Mouse (Mus musculus): ENCODE measurements around the gene Gm36864.
"Not testable (repeated sequence)": the region's sequence is repeated elsewhere in the genome, so short reads cannot be mapped to it uniquely, and the experiment has no call there.

The Gm36864 gene

DNA sequence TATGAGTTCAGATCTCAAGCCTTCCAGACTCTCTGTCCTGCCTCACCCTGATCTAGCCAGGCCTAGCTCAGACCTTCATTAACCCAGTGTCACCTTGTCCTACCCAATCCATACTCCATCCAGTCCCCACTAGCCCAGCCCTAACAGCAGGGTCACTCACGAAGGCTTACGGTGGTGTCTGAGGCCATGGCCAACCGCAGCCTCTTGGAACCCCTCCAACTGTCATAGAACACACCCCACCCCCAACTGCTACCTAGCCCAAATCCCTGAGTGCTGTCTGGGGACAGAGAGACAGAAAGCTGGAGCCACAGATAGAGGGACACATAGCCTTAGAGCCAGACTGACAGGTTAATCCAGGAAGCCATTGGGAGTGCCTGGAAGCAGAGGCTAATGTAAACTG is at the start of gene Gm36864:
Gene Gm36864, plus strand, starts transcription at position 269 of the 400 bp plus-strand sequence.
- no peak for DNase-seq (ENCODE audit: low read depth, low spot score)

DNA sequence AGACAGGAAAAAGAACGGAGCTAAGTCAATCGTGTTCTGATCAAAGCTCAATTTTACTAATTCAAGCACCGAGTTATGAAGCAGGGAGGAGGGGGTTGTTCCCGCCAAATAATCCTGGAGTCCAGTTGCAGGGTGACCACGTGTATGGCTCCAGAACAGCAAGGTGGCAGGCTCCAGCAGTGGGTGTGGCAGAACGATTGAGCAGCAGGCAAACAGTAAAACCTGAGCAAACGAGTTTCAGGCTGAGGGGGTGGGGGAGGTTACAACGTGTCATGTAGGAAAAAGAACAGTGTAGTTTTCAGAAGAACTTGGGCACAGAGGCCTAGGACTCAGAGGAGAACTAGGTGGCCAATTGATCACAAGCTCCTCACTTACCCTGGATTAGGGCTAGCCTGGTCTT is 49.5 kb upstream of the Gm36864 start:
- DNase-seq (ENCODE audit: low read depth, low spot score) = not testable (repeated sequence)

DNA sequence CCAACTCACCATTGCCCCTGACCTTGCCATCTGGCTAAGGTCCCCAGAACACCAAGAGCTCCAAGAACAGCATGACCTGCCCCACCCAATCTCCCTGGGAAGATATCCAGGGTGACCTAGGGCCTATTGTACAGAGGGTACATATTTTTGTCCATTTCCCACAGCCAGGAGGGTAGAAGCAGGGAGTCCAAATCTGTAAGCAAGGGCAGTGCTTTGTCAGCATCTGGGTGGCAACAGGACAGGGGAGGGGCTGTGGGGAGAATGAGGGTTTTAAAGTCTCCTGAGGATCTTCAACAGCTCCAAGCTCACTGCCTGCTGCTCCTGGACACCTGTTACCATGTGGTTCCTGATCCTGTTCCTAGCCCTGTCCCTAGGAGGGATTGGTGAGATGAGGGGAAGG is 48.0 kb upstream of the Gm36864 start, which contains the start of gene Klk1b24:
Gene Klk1b24, plus strand, starts transcription at position 301 of the 400 bp plus-strand sequence.
- not testable (repeated sequence) for DNase-seq (ENCODE audit: low read depth, low spot score)

GRCm38 (mm10) chr7:44193466-44193865 is 42.5 kb upstream of the Gm36864 start:
- DNase-seq (ENCODE audit: low read depth, low spot score) = not testable (repeated sequence)

- no peak for DNase-seq (ENCODE audit: low read depth, low spot score)
Observed at GRCm38 (mm10) chr7:44197891-44198290, 38.1 kb upstream of the Gm36864 start, which contains the start of gene Klk1b3. Klk1b3 (plus strand) TSS chr7:44198191.

DNA sequence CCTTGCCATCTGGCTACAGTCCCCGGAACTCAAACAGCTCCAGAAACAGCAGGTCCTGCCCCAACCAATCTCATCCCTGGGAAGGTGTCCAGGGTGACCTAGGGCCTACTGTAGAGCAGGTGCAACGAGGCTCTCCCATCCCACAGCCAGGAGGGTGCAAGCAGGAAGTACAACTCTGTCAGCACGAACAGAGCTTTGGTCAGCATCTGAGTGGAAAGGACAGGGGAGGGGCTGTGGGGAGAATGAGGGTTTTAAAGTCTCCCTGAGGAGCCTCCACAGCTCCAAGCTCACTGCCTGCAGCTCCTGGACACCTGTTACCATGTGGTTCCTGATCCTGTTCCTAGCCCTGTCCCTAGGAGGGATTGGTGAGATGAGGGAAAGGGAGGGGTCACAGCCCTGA is 28.8 kb upstream of the Gm36864 start, which contains the start of gene Klk1b4:
Gene Klk1b4, plus strand, starts transcription at position 301 of the 400 bp plus-strand sequence.
- DNase-seq (ENCODE audit: low read depth, low spot score) = not testable (repeated sequence)

DNA sequence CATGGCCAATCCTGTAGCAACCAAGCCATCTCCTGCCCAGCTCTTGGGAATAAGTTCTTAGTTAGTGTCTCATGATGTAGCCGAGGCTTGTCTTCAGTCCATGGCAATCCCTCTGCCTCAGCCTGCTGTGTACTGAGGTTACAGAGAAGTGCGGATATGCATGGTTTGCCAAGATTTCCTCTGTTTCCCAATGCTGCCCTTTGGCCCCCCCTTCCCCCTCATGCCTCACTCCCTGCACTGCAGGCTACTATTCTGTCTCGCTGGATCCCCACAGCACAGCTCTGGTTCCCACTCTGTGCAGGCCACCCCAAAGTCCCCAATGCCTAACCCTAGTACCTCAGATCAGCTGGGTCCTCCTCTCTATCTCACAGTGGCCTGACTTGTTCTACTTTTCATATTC is 27.7 kb upstream of the Gm36864 start:
- no peak for DNase-seq (ENCODE audit: low read depth, low spot score)

DNA sequence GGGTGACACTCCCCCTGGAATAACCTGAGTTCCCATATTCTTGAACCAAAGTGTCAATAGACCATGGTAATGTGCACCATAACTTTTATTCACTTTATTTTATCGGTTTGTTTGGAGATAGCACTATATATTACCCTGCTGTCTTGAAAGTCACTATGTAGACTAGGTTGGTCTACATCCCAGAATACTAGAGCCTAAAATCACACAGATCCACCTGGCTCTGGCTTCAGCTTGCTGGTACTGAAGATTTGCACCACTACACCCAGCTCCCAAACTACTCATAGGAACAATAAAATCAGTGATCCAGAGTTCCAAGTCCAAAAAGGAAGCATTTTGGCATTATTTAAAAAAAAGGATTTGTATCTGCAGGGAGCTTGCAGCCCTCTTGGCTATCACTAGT is 20.3 kb upstream of the Gm36864 start, which contains the start of gene Klk1b5:
Gene Klk1b5, plus strand, starts transcription at position 301 of the 400 bp plus-strand sequence.
- no peak for DNase-seq (ENCODE audit: low read depth, low spot score)

DNA sequence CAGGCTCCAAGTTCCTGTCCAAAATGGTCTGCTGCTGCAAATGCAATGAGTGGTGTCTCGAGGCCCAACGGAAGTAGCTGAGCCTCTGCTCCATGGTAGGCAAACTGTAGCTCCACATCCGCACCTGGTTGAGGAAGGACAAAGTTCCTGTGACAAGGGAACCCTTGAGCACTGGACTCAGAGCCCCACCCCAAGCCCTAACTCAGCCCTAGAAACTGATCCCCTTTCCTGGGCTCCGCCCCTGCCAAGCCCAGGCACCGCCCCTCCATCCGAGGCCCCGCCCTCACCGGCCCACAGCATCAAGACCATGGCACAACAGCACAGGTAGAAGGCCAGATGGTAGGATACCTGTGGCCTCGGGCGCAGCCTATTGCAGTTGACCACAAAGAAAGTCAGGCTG is 14.4 kb upstream of the Gm36864 start:
- DNase-seq (ENCODE audit: low read depth, low spot score) = not testable (repeated sequence)

- DNase-seq (ENCODE audit: low read depth, low spot score) = not testable (repeated sequence)
Observed at GRCm38 (mm10) chr7:44222335-44222734, 13.6 kb upstream of the Gm36864 start.

- no peak for DNase-seq (ENCODE audit: low read depth, low spot score)
Observed at GRCm38 (mm10) chr7:44225076-44225475, 10.9 kb upstream of the Gm36864 start, which contains the start of gene Klk1. Klk1 (plus strand) TSS chr7:44225360.

- DNase-seq (ENCODE audit: low read depth, low spot score) = no peak
Observed at GRCm38 (mm10) chr7:44239913-44240312, 3.9 kb downstream of the Gm36864 start.

- DNase-seq (ENCODE audit: low read depth, low spot score) = no peak
Observed at GRCm38 (mm10) chr7:44240712-44241111, 4.7 kb downstream of the Gm36864 start.

DNA sequence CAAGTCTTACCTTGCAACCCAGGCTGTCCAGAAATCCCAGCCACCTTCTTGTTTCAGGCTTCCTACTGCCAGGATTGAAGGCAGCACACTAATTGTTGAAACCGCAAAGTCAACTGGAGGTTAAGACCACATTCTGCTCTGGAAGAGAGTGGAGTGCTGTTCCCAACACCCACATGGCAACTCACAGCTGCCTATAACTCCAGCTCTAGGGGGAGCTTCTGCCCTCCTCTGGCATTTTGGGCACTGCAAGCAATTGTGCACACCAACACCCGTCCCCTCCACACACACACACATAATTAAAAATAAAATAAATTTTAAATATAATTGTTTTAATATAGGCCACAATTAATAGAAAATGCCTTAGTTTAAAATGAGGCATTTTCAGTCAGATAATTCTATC is 5.2 kb downstream of the Gm36864 start:
- DNase-seq (ENCODE audit: low read depth, low spot score) = no peak

DNA sequence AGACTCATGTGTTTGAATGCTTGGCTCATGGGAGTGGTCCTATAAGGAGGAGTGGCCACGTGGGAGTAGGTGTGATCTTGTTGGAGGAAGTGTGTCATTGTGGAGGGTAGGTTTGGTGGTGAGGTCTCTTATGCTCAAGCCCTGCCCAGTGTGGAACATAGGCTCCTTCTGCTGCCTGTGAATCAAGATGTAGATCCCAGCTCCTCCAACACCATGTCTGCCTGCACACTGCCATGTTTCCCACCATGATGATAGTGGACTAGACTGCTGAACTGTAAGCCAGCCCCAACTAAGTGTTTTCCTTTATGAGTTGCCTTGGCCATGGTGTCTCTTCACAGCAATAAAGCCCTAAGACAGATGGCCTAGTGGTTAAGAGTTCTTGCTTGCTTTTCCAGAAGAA is 8.1 kb downstream of the Gm36864 start:
- DNase-seq (ENCODE audit: low read depth, low spot score) = no peak

DNA sequence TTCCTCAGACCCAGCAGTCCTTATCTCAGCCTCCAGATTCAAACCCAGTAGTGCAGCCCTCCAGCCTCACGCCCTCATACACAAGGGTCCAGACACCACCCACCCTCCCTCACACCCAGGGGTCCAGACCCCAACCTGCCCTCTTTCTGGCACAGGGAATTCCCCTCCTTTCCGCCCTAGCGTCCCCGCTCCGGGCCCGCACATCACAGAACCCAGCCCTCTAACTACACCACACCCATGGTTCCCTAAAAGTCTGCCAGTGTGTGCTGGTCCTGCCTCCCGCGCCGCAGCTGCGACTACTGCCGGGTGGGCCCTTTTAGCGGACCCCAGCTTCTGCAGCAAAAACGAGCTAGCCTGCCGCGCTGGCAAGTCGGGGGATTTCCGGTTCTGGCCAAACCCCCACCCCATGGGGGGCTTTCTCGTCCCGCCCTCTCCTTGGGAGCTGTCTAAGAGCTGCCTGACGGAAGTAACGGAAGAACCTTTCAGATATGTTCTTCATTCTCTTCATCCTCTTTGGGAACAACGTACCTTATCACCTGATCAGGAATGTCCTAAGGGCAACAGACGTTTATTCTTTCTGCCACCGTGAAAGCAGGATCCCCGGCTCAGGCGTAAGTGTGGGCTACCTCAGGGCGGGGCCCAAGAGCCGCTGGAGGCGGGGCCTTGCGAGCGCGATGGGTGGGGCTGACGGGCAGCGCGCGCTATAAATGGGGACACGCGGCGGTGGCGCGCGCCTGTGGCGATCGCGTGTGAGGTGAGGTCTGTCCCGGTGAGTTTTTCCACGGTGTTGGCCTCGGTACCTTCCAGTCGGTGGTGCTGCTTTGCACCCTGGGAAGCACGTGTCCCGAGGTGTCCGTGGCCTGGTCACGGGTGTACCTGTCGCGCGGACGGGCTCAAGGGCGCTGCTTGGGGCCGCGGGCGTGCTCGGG is 10.3 kb downstream of the Gm36864 start, which contains the start of the genes 1700028J19Rik and 2410002F23Rik:
Gene 1700028J19Rik, minus strand, starts transcription at position 641 of the 929 bp plus-strand sequence.
Gene 2410002F23Rik, plus strand, starts transcription at position 668 of the 929 bp plus-strand sequence.
- DNase-seq (ENCODE audit: low read depth, low spot score) = peak; percentile 85

DNA sequence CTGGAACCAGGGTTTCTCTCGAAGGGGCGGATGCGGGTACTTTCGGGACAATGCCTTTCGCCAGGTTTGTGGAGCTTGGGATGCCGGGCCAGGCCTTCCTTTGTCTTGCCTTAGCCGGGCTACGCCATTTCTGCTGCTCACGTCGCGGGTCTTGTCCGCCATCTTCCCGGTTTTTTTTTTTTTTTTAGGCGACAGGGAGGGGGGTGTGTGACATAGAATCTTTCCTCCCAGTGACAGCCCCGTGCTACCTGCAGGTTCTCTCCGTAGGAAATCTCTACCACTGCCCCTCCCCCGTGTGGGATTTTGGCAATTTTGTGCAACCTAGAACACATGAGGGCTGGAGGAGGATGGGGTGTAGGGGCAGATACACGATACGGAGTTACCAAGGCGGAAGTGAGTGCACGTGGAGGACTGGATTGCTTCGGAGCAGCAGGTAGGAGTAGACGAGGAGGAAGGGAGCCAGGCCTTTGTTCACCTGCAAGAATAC is 11.1 kb downstream of the Gm36864 start:
- DNase-seq (ENCODE audit: low read depth, low spot score) = peak; percentile 56

DNA sequence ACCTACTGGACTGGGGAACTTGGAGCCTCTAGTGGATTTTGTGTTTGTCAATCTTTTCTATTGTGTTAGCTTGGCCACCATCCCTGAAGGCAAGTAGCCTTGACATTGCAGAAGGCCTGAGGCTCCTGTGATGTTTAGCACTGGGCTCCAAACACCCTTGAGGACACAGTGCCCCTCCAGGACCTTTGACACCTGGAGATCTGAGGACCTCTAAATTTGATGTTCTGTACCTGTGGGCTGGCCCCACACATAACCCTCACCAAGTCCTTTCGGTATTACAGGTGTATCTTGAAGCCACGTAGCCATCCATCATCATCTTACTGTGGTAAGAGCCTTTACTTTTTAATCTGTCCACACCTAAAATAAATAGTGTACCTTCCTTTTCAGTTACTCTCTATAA is 12.0 kb downstream of the Gm36864 start:
- DNase-seq (ENCODE audit: low read depth, low spot score) = no peak

GRCm38 (mm10) chr7:44249248-44249647 is 13.3 kb downstream of the Gm36864 start:
- DNase-seq (ENCODE audit: low read depth, low spot score) = no peak

DNA sequence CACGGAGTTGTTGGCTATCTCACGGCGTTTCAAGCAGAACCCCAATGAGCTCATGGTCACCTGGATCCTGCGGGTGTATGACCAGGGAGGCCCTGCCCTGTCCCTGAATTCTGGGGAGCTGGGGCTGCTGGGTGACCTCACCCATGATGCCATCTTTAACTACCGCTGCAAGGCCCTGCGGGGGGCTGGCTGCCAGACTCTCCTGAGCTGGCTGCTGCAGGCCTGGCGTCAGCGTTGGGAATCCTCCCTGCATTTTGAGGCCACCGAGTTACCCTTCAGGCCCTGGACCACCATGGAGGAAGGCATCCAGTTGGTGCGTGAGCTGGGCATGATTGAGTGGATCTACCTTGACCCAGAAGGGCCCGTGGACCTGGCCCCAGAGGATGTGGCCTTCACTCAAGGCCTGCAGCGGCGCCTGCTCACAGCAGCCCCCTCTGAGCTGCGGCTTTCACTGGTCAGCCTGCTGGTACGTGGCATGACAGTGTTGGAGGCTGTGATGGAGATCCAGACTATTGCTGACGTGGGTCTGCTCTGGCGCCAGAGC is 14.8 kb downstream of the Gm36864 start:
- DNase-seq (ENCODE audit: low read depth, low spot score) = not testable (repeated sequence)

- no peak for DNase-seq (ENCODE audit: low read depth, low spot score)
Observed at GRCm38 (mm10) chr7:44253023-44253616, 17.1 kb downstream of the Gm36864 start.

DNA sequence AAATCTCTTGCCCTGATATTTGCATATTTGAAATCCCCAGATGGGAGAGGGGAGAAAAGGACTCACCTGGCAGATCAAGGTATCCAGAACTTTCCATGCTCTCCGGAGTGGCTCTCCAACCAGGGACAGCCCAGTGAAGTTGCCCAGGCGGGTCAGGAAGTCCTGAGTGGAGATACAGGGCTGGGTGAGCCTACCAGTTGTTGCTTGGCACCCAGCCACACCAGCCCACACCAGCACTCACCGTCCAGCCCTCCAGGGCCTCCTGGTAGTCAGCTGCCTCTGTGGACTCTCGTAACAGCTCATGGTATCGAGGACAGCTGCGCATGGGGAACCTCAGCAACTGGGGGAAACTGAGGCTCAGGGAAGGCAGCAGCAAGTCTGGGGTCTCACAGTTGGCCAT is 19.0 kb downstream of the Gm36864 start:
- no peak for DNase-seq (ENCODE audit: low read depth, low spot score)
